Mouse (Mus musculus): ENCODE results near the gene Zfhx2. TPM values are rescaled to one million over a fixed set of nuclear protein-coding genes. Genes with fewer than 3 reads are reported as not detected.
"Not testable (repeated sequence)": the region's sequence is repeated elsewhere in the genome, so short reads cannot be mapped to it uniquely, and the experiment has no call there.

Zfhx2 gene
- total RNA-seq, 2 experiments from 2014 or later = 3.4 to 3.9 TPM

GRCm38 (mm10) chr14:55054191-55054749 is 37.9 kb downstream of the Zfhx2 start:
- intact Hi-C loops (cut with DNase I) = no loop called here
- DNase-seq = no peak

- intact Hi-C loops (cut with DNase I) = no loop called here
- DNase-seq = no peak
Observed at GRCm38 (mm10) chr14:55053708-55054190, 38.4 kb downstream of the Zfhx2 start.

GRCm38 (mm10) chr14:55053050-55053449 is 39.1 kb downstream of the Zfhx2 start:
- intact Hi-C loops (cut with DNase I) = no loop called here
- no peak for DNase-seq

- intact Hi-C loops (cut with DNase I) = no loop called here
- DNase-seq = no peak
Observed at GRCm38 (mm10) chr14:55052496-55052895, 39.6 kb downstream of the Zfhx2 start.

GRCm38 (mm10) chr14:55047971-55048531 is 44.1 kb downstream of the Zfhx2 start:
- intact Hi-C loops (cut with DNase I) = no loop called here
- DNase-seq = no peak

GRCm38 (mm10) chr14:55043694-55044093 is 48.4 kb downstream of the Zfhx2 start:
- intact Hi-C loops (cut with DNase I); DNase-seq: not testable (repeated sequence)

GRCm38 (mm10) chr14:55032695-55033225 is 59.4 kb downstream of the Zfhx2 start:
- no peak for DNase-seq
- intact Hi-C loops (cut with DNase I) = no loop called here

- intact Hi-C loops (cut with DNase I) = no loop called here
- DNase-seq = no peak
Observed at GRCm38 (mm10) chr14:55029034-55029698, 63.0 kb downstream of the Zfhx2 start.

GRCm38 (mm10) chr14:55028333-55028835 is 63.7 kb downstream of the Zfhx2 start:
- DNase-seq = no peak
- intact Hi-C loops (cut with DNase I) = no loop called here

GRCm38 (mm10) chr14:55027653-55028052 is 64.5 kb downstream of the Zfhx2 start:
- DNase-seq = no peak
- intact Hi-C loops (cut with DNase I) = no loop called here

GRCm38 (mm10) chr14:55027251-55027650 is 64.9 kb downstream of the Zfhx2 start:
- DNase-seq = no peak
- intact Hi-C loops (cut with DNase I) = no loop called here

GRCm38 (mm10) chr14:55025527-55025926 is 66.6 kb downstream of the Zfhx2 start:
- intact Hi-C loops (cut with DNase I) = loop anchor here (2.0 kb wide), 1 partner anchor 73 kb away; no protein-coding TSS in a partner anchor
- DNase-seq = no peak

GRCm38 (mm10) chr14:55024236-55024635 is 67.9 kb downstream of the Zfhx2 start:
- DNase-seq = peak in 1 of 2 experiments; percentile 54
- intact Hi-C loops (cut with DNase I) = loop anchor here (1.0 to 2.0 kb wide), 2 partner anchors 55 to 75 kb away; no protein-coding TSS in a partner anchor

GRCm38 (mm10) chr14:55023011-55023410 is 69.1 kb downstream of the Zfhx2 start:
- intact Hi-C loops (cut with DNase I) = no loop called here
- no peak for DNase-seq

GRCm38 (mm10) chr14:55020394-55020793 is 71.7 kb downstream of the Zfhx2 start:
- no peak for DNase-seq
- intact Hi-C loops (cut with DNase I) = no loop called here

- no peak for DNase-seq
- intact Hi-C loops (cut with DNase I) = no loop called here
Observed at GRCm38 (mm10) chr14:55016876-55017275, 75.2 kb downstream of the Zfhx2 start.

GRCm38 (mm10) chr14:55015767-55016111 is 76.4 kb downstream of the Zfhx2 start:
- no peak for DNase-seq
- intact Hi-C loops (cut with DNase I) = loop anchor here (2.0 kb wide), 1 partner anchor 115 kb away; no protein-coding TSS in a partner anchor

GRCm38 (mm10) chr14:55014991-55015766 is 76.9 kb downstream of the Zfhx2 start, which contains the start of gene Ngdn:
TSS of gene Ngdn (plus strand) at chr14:55015454.
- intact Hi-C loops (cut with DNase I) = loop anchor here (1.0 to 2.0 kb wide), 2 partner anchors 114 to 172 kb away; no protein-coding TSS in a partner anchor
- DNase-seq = peak; percentile 99

GRCm38 (mm10) chr14:55014591-55014990 is 77.5 kb downstream of the Zfhx2 start:
- DNase-seq = no peak
- intact Hi-C loops (cut with DNase I) = loop anchor here (1.0 to 2.0 kb wide), 2 partner anchors 114 to 171 kb away; no protein-coding TSS in a partner anchor

- no peak for DNase-seq
- intact Hi-C loops (cut with DNase I) = no loop called here
Observed at GRCm38 (mm10) chr14:55011116-55011515, 81.0 kb downstream of the Zfhx2 start.
